Mouse (Mus musculus) ES-E14 (cell line): ENCODE data around the gene Isg20l2. TPM values are rescaled to one million over a fixed set of nuclear protein-coding genes. Genes with fewer than 3 reads are reported as not detected.
A peak's percentile ranks its signal among the peaks of the same experiment; 100 is the strongest.

Experiments used
- DNase-seq: peaks from one replicate; pipeline ENCODE4 v3.0.0-alpha.2; 2013; ENCODE audit warnings: low read depth, low spot score
- H3K27ac ChIP-seq: 2 replicates; pipeline ENCODE4 v1.5.1; 2012; ENCODE audit warnings: low read depth, mild to moderate bottlenecking, low read length, moderate library complexity, mixed read lengths; ENCODE audit not compliant: poor library complexity, insufficient read depth, severe bottlenecking
- H3K36me3 ChIP-seq: 2 replicates; pipeline ENCODE4 v1.6.1; 2012; ENCODE audit warnings: mild to moderate bottlenecking, low read length, moderate library complexity, mixed read lengths; ENCODE audit not compliant: control insufficient read depth, poor library complexity, insufficient read depth, severe bottlenecking
- H3K4me1 ChIP-seq, 2 experiments: fragments of 150-350 bp in 1 of 2; sonication (generic) in 1 of 2; 2 replicates each; pipeline ENCODE4 v1.6.1; 2012; ENCODE audit warnings: low read length in 2 of 2, mild to moderate bottlenecking in 1 of 2, mixed read lengths in 1 of 2; ENCODE audit not compliant: control insufficient read depth in 2 of 2, insufficient read depth in 2 of 2, poor library complexity in 1 of 2
- H3K4me3 ChIP-seq, 2 experiments: fragments of 150-350 bp in 1 of 2; sonication (generic) in 1 of 2; 2 replicates each; pipeline ENCODE4 v1.5.1; 2012; ENCODE audit warnings: low read length in 2 of 2, low read depth in 1 of 2, mild to moderate bottlenecking in 1 of 2, mixed read lengths in 1 of 2; ENCODE audit not compliant: insufficient read depth in 1 of 2, poor library complexity in 1 of 2, severe bottlenecking in 1 of 2
- H3K9ac ChIP-seq: 2 replicates; pipeline ENCODE4 v1.6.1; 2012; ENCODE audit warnings: low read depth, mild to moderate bottlenecking, low read length, mixed read lengths; ENCODE audit not compliant: poor library complexity, insufficient read depth, severe bottlenecking
- H3K9me3 ChIP-seq: fragments of 150-350 bp; sonication (generic); 2 replicates; pipeline ENCODE4 v1.6.1; 2012; ENCODE audit warnings: low read depth, mild to moderate bottlenecking, low read length; ENCODE audit not compliant: control insufficient read depth, insufficient read depth
- CHD2 ChIP-seq: IDR thresholded peaks from 2 replicates; pipeline ENCODE4 v1.6.1; 2014; ENCODE audit warnings: mild to moderate bottlenecking, low read depth, low read length, inconsistent platforms
- HCFC1 ChIP-seq: IDR thresholded peaks from 2 replicates; pipeline ENCODE4 v1.6.1; 2012; ENCODE audit warnings: low read length, inconsistent platforms, borderline replicate concordance; ENCODE audit not compliant: insufficient read depth
- MAFK ChIP-seq: IDR thresholded peaks from 2 replicates; pipeline ENCODE4 v1.6.1; 2014; ENCODE audit warnings: mild to moderate bottlenecking, low read depth, low read length, inconsistent platforms; ENCODE audit not compliant: insufficient read depth
- ZC3H11A ChIP-seq: IDR thresholded peaks from 2 replicates; pipeline ENCODE4 v1.6.1; 2012; ENCODE audit warnings: low read depth, mild to moderate bottlenecking, inconsistent platforms, low read length, borderline replicate concordance
- ZNF384 ChIP-seq: IDR thresholded peaks from 2 replicates; pipeline ENCODE4 v1.6.1; 2012; ENCODE audit warnings: low read depth, low read length, inconsistent platforms
- in situ Hi-C, 2 experiments: fragments of 600-800 bp; cut with MboI; formaldehyde crosslinking; loops; one replicate each; pipeline ENCODE4 v1.15.1; 2025; ENCODE audit warnings: low sequenced_read_pairs in 2 of 2, inconsistent platforms in 1 of 2; ENCODE audit not compliant: unreplicated experiment in 2 of 2
- total RNA-seq: library from RNA; depleted of rRNA; stranded (reverse); fragments of 300-350 nt; gene quantifications from 2 replicates; pipeline ENCODE4 v1.2.3, GENCODE M21; 2012

Isg20l2 gene
- total RNA-seq, 1 experiment, result 40.1 TPM

- H3K36me3 ChIP-seq, result peaks cover 43% of the 10 kb centered on the region
- no peaks in the 10 kb centered on the region for H3K9me3 ChIP-seq
- DNase-seq, result no peak
- in situ Hi-C loops, result no loop called here
- no peak overlapping the region for H3K4me3 ChIP-seq
- peaks cover 2 to 9% of the 10 kb centered on the region in 2 experiments; a peak in 3 of 4 replicates for H3K4me1 ChIP-seq
- H3K27ac ChIP-seq, result no peak overlapping the region
- TF ChIP-seq MAFK (no peak), ZNF384 (no peak), ZC3H11A (no peak), HCFC1 (no peak), CHD2 (no peak)
- H3K9ac ChIP-seq, result no peak overlapping the region
These were observed 3.9 kb downstream of the Isg20l2 start for GRCm38 (mm10) chr3:87934026-87934425.

- Histone ChIP-seq H3K27ac (no peak overlapping the region), H3K9me3 (no peaks in the 10 kb centered on the region), H3K4me1 (peaks cover 2 to 9% of the 10 kb centered on the region in 2 experiments; a peak in 3 of 4 replicates), H3K9ac (no peak overlapping the region), H3K36me3 (peaks cover 47% of the 10 kb centered on the region), H3K4me3 (no peak overlapping the region)
- no peak for TF ChIP-seq HCFC1
- TF ChIP-seq ZC3H11A, result no peak
- no peak for TF ChIP-seq CHD2
- no peak for TF ChIP-seq MAFK
- no peak for TF ChIP-seq ZNF384
- in situ Hi-C loops, result no loop called here
- DNase-seq, result no peak
These were observed 4.4 kb downstream of the Isg20l2 start for GRCm38 (mm10) chr3:87934501-87934900.

GRCm38 (mm10) chr3:87935201-87935600 is 5.1 kb downstream of the Isg20l2 start:
- Histone ChIP-seq H3K4me3 (no peak overlapping the region), H3K9me3 (no peaks in the 10 kb centered on the region), H3K27ac (no peak overlapping the region), H3K36me3 (peaks cover 50% of the 10 kb centered on the region), H3K4me1 (peaks cover 2 to 9% of the 10 kb centered on the region in 2 experiments; a peak in 3 of 4 replicates), H3K9ac (no peak overlapping the region)
- in situ Hi-C loops, result loop anchor here in 1 of 2 experiments (5.0 kb wide), 1 partner anchor 52 kb away; no protein-coding TSS in a partner anchor
- DNase-seq, result no peak
- no peak for TF ChIP-seq CHD2
- no peak for TF ChIP-seq ZC3H11A

- in situ Hi-C loops, result loop anchor here in 1 of 2 experiments (5.0 kb wide), 1 partner anchor 52 kb away; no protein-coding TSS in a partner anchor
- Histone ChIP-seq H3K9ac (no peak overlapping the region), H3K4me1 (peaks cover 2 to 9% of the 10 kb centered on the region in 2 experiments; a peak in 3 of 4 replicates), H3K4me3 (no peak overlapping the region), H3K9me3 (no peaks in the 10 kb centered on the region), H3K36me3 (peaks cover 53% of the 10 kb centered on the region), H3K27ac (no peak overlapping the region)
- peak; percentile 71 for DNase-seq
- no peak for TF ChIP-seq MAFK
- TF ChIP-seq ZC3H11A, result peak; percentile 86
These were observed 5.7 kb downstream of the Isg20l2 start for GRCm38 (mm10) chr3:87935776-87936175.

GRCm38 (mm10) chr3:87940611-87941010 is 10.5 kb downstream of the Isg20l2 start:
- peaks cover 0 to 13% of the 10 kb centered on the region in 2 experiments; a peak in 2 of 4 replicates for H3K4me1 ChIP-seq
- TF ChIP-seq MAFK (no peak), CHD2 (no peak), HCFC1 (no peak), ZNF384 (no peak), ZC3H11A (no peak)
- in situ Hi-C loops, result no loop called here

More at GRCm38 (mm10) chr3:87940611-87941010, 10.5 kb downstream of the Isg20l2 start:
- Histone ChIP-seq H3K4me3 (no peak overlapping the region), H3K27ac (no peak overlapping the region), H3K9ac (no peak overlapping the region), H3K9me3 (no peaks in the 10 kb centered on the region), H3K36me3 (peaks cover 48% of the 10 kb centered on the region)
- DNase-seq, result no peak
